Mouse (Mus musculus) cerebellum, adult 2 months (tissue): ENCODE data around the gene Hnrnpa3. TPM values are rescaled to one million over a fixed set of nuclear protein-coding genes. Genes with fewer than 3 reads are reported as not detected.

Experiments
- DNase-seq, 2 experiments: peaks; one replicate each; pipeline ENCODE4 v3.0.0; 2021
- H3K27ac ChIP-seq: fragments of 200-500 bp; 2 replicates; pipeline ENCODE4 v1.5.1; 2012; ENCODE audit warnings: low read length, control low read depth, inconsistent platforms; ENCODE audit not compliant: insufficient read depth
- H3K27me3 ChIP-seq: fragments of 200-500 bp; 2 replicates; pipeline ENCODE4 v1.6.1; 2012; ENCODE audit warnings: inconsistent platforms, mild to moderate bottlenecking, low read length, moderate library complexity; ENCODE audit not compliant: control insufficient read depth, insufficient read depth
- H3K4me1 ChIP-seq: fragments of 200-500 bp; 2 replicates; pipeline ENCODE4 v1.6.1; 2011; ENCODE audit warnings: low read length; ENCODE audit not compliant: control insufficient read depth, insufficient read depth
- H3K4me3 ChIP-seq: fragments of 200-500 bp; replicated peaks from 2 replicates; pipeline ENCODE3; 2011; ENCODE audit warnings: mild to moderate bottlenecking, low read depth, low read length, control low read depth; ENCODE audit not compliant: insufficient read depth
- CTCF ChIP-seq: fragments of 200-500 bp; IDR thresholded peaks from 2 replicates; pipeline ENCODE4 v1.5.1; 2011; ENCODE audit warnings: low read depth, mild to moderate bottlenecking, control low read depth, low read length, moderate library complexity, borderline replicate concordance; ENCODE audit not compliant: insufficient read depth
- POLR2A ChIP-seq: fragments of 200-500 bp; IDR thresholded peaks from 2 replicates; pipeline ENCODE4 v1.6.1; 2011; ENCODE audit warnings: low read length, control low read depth, borderline replicate concordance; ENCODE audit not compliant: insufficient read depth
- WGBS: fragments of 180-500 bp; shearing (Covaris S2); methylation state at CpG from one replicate; pipeline ENCODE4 v1.1.7; 2018; 5-methylcytosine and 5-hydroxymethylcytosine counted together
- polyA plus RNA-seq: library from polyadenylated mRNA; depleted of rRNA; stranded (reverse); fragments of >200 nt; gene quantifications from 2 replicates; pipeline ENCODE4 v1.2.3, GENCODE M21; 2012

The Hnrnpa3 gene
- polyA plus RNA-seq, 1 experiment = 264 TPM

- Histone ChIP-seq H3K27ac (peak overlapping the region; percentile 64), H3K4me3 (peak overlapping the region; percentile 85), H3K4me1 (no peaks in the 10 kb centered on the region), H3K27me3 (no peaks in the 10 kb centered on the region)
- under 1% methylated on average over 43 of the region's 47 CpGs for WGBS
- TF ChIP-seq CTCF = no peak
- TF ChIP-seq POLR2A = no peak
- peak; percentile 92 to 94 for DNase-seq
These were observed 534 bp downstream of the Hnrnpa3 start for GRCm38 (mm10) chr2:75659629-75659960.

GRCm38 (mm10) chr2:75660255-75660948 lies 1.3 kb downstream of the Hnrnpa3 start:
- no peaks in the 10 kb centered on the region for H3K4me1 ChIP-seq
- H3K4me3 ChIP-seq = peak overlapping the region; percentile 85
- DNase-seq = no peak
- no peaks in the 10 kb centered on the region for H3K27me3 ChIP-seq
- WGBS = under 1% methylated on average over 15 of the region's 15 CpGs
- no peak for TF ChIP-seq POLR2A
- H3K27ac ChIP-seq = no peak overlapping the region

- TF ChIP-seq CTCF (no peak), POLR2A (no peak)
- Histone ChIP-seq H3K4me3 (no peak overlapping the region), H3K4me1 (no peaks in the 10 kb centered on the region), H3K27ac (no peak overlapping the region), H3K27me3 (no peaks in the 10 kb centered on the region)
- WGBS = 3% methylated on average over 2 of the region's 2 CpGs
- no peak for DNase-seq
These were observed 2.0 kb downstream of the Hnrnpa3 start for GRCm38 (mm10) chr2:75661106-75661505.

GRCm38 (mm10) chr2:75669491-75670445 lies 10.7 kb downstream of the Hnrnpa3 start:
- no peaks in the 10 kb centered on the region for H3K27me3 ChIP-seq
- no peak for DNase-seq
- 49% methylated on average over 14 of the region's 14 CpGs for WGBS
- H3K4me3 ChIP-seq = no peak overlapping the region
- TF ChIP-seq POLR2A (no peak), CTCF (no peak)
- no peaks in the 10 kb centered on the region for H3K4me1 ChIP-seq
- no peak overlapping the region for H3K27ac ChIP-seq

- 83% methylated on average over 6 of the region's 6 CpGs for WGBS
- no peak for TF ChIP-seq POLR2A
- no peak for TF ChIP-seq CTCF
- H3K4me1 ChIP-seq = no peaks in the 10 kb centered on the region
- DNase-seq = no peak
- H3K27ac ChIP-seq = no peak overlapping the region
- H3K27me3 ChIP-seq = no peaks in the 10 kb centered on the region
- no peak overlapping the region for H3K4me3 ChIP-seq
These were observed 11.6 kb downstream of the Hnrnpa3 start for GRCm38 (mm10) chr2:75670446-75671336.

DNA sequence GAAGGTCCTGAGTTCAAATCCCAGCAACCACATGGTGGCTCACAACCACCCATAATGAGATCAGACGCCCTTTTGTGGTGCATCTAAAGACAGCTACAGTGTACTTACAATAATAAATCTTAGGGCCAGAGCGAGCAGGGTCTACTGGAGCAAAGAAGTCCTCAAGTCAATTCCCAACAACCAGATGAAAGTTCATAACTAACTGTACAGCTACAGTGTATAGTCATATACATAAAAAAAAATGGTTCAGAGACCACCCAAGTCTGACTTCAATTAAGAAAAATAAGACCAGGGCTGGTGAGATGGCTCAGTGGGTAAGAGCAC lies 12.2 kb downstream of the Hnrnpa3 start:
- WGBS = 82% methylated on average over 2 of the region's 2 CpGs
- H3K4me1 ChIP-seq = no peaks in the 10 kb centered on the region
- no peak overlapping the region for H3K4me3 ChIP-seq
- H3K27ac ChIP-seq = no peak overlapping the region
- no peak for DNase-seq
- no peaks in the 10 kb centered on the region for H3K27me3 ChIP-seq
- TF ChIP-seq CTCF (no peak), POLR2A (no peak)

DNA sequence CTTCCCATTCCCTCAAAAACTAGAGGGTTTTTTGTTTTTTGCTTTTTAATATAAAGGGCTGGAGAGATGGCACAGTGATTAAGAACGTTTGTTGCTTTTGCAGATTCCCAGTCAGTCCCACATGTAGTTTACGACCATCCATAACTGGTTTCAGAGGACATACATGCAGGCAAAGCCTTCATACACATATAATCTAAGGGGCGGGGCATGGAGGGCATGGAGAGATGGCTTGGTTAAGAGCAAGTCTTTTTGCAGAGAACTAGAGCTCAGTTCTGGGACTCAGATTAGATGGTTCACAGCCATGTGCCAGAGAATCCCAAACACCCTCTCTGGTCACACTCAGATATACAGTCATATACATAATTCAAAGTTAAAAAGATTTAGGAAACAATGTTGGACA lies 13.5 kb downstream of the Hnrnpa3 start:
- 84% methylated on average over 3 of the region's 3 CpGs for WGBS
- Histone ChIP-seq H3K27me3 (no peaks in the 10 kb centered on the region), H3K4me3 (no peak overlapping the region), H3K27ac (no peak overlapping the region), H3K4me1 (no peaks in the 10 kb centered on the region)
- DNase-seq = no peak
- TF ChIP-seq POLR2A (no peak), CTCF (no peak)

DNA sequence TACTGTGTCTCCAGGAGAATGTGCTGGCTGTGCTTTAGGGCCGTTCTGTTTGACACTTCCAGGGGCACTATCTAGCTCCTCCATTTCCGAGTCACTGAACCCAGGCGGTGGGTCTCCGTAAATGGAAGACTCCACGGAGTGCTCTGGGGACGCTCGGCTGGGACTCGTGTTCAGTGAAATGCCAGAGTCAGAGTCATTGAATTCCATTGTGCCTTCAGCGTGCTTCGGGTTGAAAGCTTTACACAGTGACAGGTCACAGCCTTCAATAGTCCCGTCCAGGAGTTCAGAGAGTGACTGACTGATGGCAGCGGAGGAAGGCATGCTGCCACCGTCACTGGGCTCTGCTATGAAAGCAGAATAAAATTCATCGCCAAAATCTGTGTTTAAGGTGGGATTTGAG lies 17.5 kb downstream of the Hnrnpa3 start:
- Histone ChIP-seq H3K4me1 (no peaks in the 10 kb centered on the region), H3K27me3 (no peaks in the 10 kb centered on the region), H3K27ac (no peak overlapping the region), H3K4me3 (no peak overlapping the region)
- no peak for TF ChIP-seq CTCF
- no peak for TF ChIP-seq POLR2A
- no peak for DNase-seq
- 57% methylated on average over 14 of the region's 14 CpGs for WGBS
